Mouse (Mus musculus): ENCODE measurements around the gene Olfr1053.
"Not testable (repeated sequence)": the region's sequence is repeated elsewhere in the genome, so short reads cannot be mapped to it uniquely, and the experiment has no call there.

Gene Olfr1053

DNA sequence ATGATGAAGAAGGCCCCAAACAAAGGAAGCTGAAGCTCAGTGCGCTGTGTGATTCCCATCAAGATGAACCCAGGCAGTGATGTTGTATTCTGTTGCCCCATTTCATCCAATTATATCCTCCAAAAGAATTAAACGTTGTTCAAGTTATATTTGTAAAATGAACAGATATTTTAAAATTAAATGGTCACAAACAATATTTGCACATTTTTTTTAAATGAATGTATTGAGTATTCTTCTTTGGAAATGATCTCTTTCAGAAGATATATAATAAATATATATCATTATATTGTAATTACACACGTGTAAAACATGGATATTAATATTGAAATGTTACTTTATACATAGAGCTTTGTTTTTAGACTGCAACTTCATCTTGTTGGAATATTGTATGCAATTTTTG lies at the start of gene Olfr1053:
Gene Olfr1053 (minus strand): TSS at position 101 of the 400 bp plus-strand sequence.
- DNase-seq (ENCODE audit: low read depth, low spot score): no peak

DNA sequence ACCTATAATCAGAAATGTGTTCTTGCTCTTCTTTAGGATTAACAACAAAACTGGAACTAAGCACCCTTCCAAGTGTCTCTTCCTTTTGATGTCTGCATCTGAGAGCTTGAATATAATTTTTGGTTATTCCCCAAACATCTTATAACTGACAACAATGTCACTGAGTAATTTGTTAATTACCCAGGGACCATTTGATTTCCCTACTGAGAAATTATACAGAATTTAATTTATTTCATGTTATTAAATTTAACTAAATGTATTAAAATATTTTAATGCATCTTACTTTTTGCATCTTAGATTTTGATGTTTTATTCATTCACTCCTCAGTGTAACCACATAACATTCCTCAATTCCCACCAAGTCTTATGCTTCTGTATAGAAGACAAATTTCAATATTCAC lies 47.3 kb upstream of the Olfr1053 start, which contains the start of gene Olfr1056:
Gene Olfr1056 (minus strand): TSS at position 101 of the 400 bp plus-strand sequence.
- no peak for DNase-seq (ENCODE audit: low read depth, low spot score)

DNA sequence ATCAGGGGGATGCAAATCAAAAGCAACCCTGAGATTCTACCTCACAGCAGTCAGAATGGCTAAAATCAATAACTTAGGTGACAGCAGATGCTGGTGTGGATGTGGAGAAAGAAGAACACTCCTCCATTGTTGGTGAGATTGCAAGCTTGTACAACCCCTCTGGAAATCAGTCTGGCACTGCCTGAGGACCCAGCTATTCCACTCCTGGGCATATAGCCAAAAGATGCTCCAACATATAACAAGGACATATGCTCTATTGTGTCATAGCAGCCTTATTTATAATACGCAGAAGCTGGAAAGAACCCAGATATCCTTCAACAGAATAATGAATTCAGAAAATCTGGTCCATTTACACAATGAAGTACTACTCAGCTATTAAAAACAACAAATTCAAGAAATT lies 36.7 kb upstream of the Olfr1053 start:
- not testable (repeated sequence) for DNase-seq (ENCODE audit: low read depth, low spot score)

DNA sequence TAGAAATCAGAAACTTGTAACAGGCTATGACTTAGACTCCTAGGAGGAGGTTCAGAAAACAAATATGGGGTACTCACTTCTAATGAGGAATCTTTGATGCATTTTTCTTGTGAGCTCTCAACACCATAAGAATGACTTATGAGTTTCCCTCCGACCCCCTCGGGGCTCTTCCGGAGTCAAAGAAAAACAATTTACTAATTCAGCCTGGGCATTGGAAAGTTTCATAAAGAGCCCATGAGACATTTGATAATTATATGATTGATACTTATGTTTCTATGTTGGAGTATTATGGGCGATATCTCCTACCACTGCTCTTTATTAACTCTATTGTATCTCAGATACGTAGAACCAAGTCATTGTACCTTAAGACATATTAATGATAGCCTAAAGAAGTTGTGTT lies 35.1 kb upstream of the Olfr1053 start, which contains the start of gene Olfr1055:
Gene Olfr1055 (minus strand): TSS at position 101 of the 400 bp plus-strand sequence.
- DNase-seq (ENCODE audit: low read depth, low spot score): no peak

DNA sequence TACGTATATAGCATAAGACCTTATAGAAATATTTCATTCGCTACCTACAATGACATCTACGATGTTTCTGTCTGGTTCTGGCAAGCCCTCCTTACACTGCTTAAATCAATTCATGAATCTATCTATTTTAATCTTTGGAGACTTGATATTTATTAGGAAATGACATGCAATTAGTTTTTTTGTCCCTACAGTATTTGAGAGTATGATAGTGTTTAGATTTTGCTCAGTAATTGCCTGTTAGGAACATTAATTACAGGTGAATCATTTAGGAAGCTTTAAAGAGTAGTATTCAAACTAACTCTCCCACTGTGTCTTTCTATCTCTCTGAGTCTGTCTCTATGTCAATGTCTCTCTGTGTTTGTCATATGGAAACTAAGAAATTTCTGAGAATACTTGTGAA lies 20.2 kb upstream of the Olfr1053 start, which contains the start of gene Olfr1054:
Gene Olfr1054 (minus strand): TSS at position 101 of the 400 bp plus-strand sequence.
- no peak for DNase-seq (ENCODE audit: low read depth, low spot score)

DNA sequence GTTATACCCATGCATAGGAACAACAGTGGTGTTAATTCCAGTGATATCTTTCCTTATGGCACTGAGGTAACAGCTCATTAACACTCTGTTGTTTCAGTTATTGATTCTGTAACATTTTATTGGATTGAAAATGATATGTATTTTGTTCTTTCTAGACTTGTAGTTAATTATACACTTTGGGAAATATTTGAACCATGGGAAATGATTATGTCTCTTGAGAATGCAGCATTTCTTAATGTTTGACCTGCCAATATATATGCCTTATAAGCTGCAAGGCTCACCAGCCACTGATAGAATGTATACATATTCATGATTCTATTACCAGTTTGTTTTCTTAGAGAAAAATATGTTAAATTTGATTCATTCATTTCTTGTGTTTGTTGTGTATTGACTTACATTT lies 22.9 kb downstream of the Olfr1053 start, which contains the start of gene Olfr1052:
Gene Olfr1052 (plus strand): TSS at position 301 of the 400 bp plus-strand sequence.
- DNase-seq (ENCODE audit: low read depth, low spot score): no peak

DNA sequence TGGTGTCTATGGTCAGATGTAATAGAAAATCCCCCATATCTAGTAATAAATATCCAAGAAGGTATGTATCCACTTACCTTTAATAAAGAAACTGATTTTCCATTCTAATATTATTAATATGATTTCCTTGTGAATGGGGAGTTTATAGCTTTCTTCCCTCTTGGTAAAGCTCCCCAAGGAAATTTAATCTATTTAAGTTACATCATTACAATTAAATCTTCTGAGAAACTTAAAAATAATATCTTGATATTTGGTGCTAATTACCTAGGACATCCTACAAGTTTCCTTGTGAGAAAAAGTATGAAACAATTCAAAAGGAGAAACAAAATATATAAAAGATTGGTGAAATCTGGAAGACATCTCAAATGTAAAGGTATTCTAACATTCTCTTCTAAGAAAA lies 36.1 kb downstream of the Olfr1053 start, which contains the start of gene Olfr1051:
Gene Olfr1051 (minus strand): TSS at position 101 of the 400 bp plus-strand sequence.
- DNase-seq (ENCODE audit: low read depth, low spot score): not testable (repeated sequence)

Data from embryo, embryonic 11.5 days (tissue).